Mouse (Mus musculus) cerebellum, adult 2 months (tissue): ENCODE measurements around the gene Syngr1. TPM values are rescaled to one million over a fixed set of nuclear protein-coding genes. Genes with fewer than 3 reads are reported as not detected.
A peak's percentile ranks its signal among the peaks of the same experiment; 100 is the strongest.

Experiments used
- DNase-seq, 2 experiments: peaks; one replicate each; pipeline ENCODE4 v3.0.0; 2021
- H3K27ac ChIP-seq: fragments of 200-500 bp; 2 replicates; pipeline ENCODE4 v1.5.1; 2012; ENCODE audit warnings: low read length, control low read depth, inconsistent platforms; ENCODE audit not compliant: insufficient read depth
- H3K27me3 ChIP-seq: fragments of 200-500 bp; 2 replicates; pipeline ENCODE4 v1.6.1; 2012; ENCODE audit warnings: inconsistent platforms, mild to moderate bottlenecking, low read length, moderate library complexity; ENCODE audit not compliant: control insufficient read depth, insufficient read depth
- H3K4me1 ChIP-seq: fragments of 200-500 bp; 2 replicates; pipeline ENCODE4 v1.6.1; 2011; ENCODE audit warnings: low read length; ENCODE audit not compliant: control insufficient read depth, insufficient read depth
- H3K4me3 ChIP-seq: fragments of 200-500 bp; replicated peaks from 2 replicates; pipeline ENCODE3; 2011; ENCODE audit warnings: mild to moderate bottlenecking, low read depth, low read length, control low read depth; ENCODE audit not compliant: insufficient read depth
- CTCF ChIP-seq: fragments of 200-500 bp; IDR thresholded peaks from 2 replicates; pipeline ENCODE4 v1.5.1; 2011; ENCODE audit warnings: low read depth, mild to moderate bottlenecking, control low read depth, low read length, moderate library complexity, borderline replicate concordance; ENCODE audit not compliant: insufficient read depth
- POLR2A ChIP-seq: fragments of 200-500 bp; IDR thresholded peaks from 2 replicates; pipeline ENCODE4 v1.6.1; 2011; ENCODE audit warnings: low read length, control low read depth, borderline replicate concordance; ENCODE audit not compliant: insufficient read depth
- WGBS: fragments of 180-500 bp; shearing (Covaris S2); methylation state at CpG from one replicate; pipeline ENCODE4 v1.1.7; 2018; 5-methylcytosine and 5-hydroxymethylcytosine counted together
- polyA plus RNA-seq: library from polyadenylated mRNA; depleted of rRNA; stranded (reverse); fragments of >200 nt; gene quantifications from 2 replicates; pipeline ENCODE4 v1.2.3, GENCODE M21; 2012; rRNA removed

Gene Syngr1
- 448 and 455 TPM in 2 replicates for polyA plus RNA-seq

GRCm38 (mm10) chr15:80091121-80091955, at the start of gene Syngr1, which contains the start of gene Rpl3:
TSS of gene Syngr1 (plus strand) at chr15:80091334.
TSS of gene Rpl3 (minus strand) at chr15:80091868.
- WGBS: under 1% methylated on average over 76 of the region's 86 CpGs
- DNase-seq: peak; percentile 86 to 91
- H3K4me1 ChIP-seq: peaks cover 23% of the 10 kb centered on the region
- peak within 1 kb of the TSS; percentile 83 for H3K4me3 ChIP-seq
- peak; percentile 71 for TF ChIP-seq CTCF
- peak; percentile 59; the same call in 1 of the 2 replicates for TF ChIP-seq POLR2A
- peak within 1 kb of the TSS; percentile 98 for H3K27ac ChIP-seq
- H3K27me3 ChIP-seq: no peaks in the 10 kb centered on the region

- Histone ChIP-seq H3K4me1 (no peaks in the 10 kb centered on the region), H3K4me3 (no peak overlapping the region), H3K27me3 (no peaks in the 10 kb centered on the region), H3K27ac (no peak overlapping the region)
- WGBS: 75% methylated on average over 4 of the region's 4 CpGs
- DNase-seq: no peak
- TF ChIP-seq POLR2A (no peak), CTCF (no peak)
Measured at GRCm38 (mm10) chr15:80042152-80042551, 49.0 kb upstream of the Syngr1 start.

DNA sequence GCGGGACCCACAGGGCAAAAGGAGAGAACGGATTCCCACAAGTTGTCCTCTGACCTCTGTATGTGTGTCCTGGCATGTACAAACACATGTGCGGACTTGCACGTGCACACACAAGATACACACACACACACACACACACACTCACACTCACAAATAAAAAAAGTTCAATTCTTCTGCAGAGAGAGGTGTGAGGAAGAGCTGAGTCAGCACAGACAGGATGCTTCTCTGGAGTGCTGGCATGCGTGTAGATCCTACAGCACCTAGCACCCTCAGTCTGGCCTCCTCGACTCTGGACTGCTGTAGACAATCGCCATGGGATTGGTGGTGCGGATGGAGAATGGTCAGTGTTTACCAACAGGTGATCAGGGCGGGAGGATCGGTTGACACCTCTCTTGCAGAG, 46.9 kb upstream of the Syngr1 start:
- WGBS: 92% methylated on average over 10 of the region's 10 CpGs
- H3K27me3 ChIP-seq: no peaks in the 10 kb centered on the region
- no peak overlapping the region for H3K27ac ChIP-seq
- no peaks in the 10 kb centered on the region; the same call in 1 of the 2 replicates for H3K4me1 ChIP-seq
- TF ChIP-seq CTCF (no peak), POLR2A (no peak)
- H3K4me3 ChIP-seq: no peak overlapping the region
- DNase-seq: no peak

- 97% methylated on average over 2 of the region's 2 CpGs for WGBS
- no peak for TF ChIP-seq POLR2A
- no peak for TF ChIP-seq CTCF
- Histone ChIP-seq H3K4me3 (no peak overlapping the region), H3K27me3 (no peaks in the 10 kb centered on the region), H3K4me1 (no peaks in the 10 kb centered on the region; the same call in 1 of the 2 replicates), H3K27ac (no peak overlapping the region)
- DNase-seq: no peak
Measured at GRCm38 (mm10) chr15:80045749-80046148, 45.4 kb upstream of the Syngr1 start.

DNA sequence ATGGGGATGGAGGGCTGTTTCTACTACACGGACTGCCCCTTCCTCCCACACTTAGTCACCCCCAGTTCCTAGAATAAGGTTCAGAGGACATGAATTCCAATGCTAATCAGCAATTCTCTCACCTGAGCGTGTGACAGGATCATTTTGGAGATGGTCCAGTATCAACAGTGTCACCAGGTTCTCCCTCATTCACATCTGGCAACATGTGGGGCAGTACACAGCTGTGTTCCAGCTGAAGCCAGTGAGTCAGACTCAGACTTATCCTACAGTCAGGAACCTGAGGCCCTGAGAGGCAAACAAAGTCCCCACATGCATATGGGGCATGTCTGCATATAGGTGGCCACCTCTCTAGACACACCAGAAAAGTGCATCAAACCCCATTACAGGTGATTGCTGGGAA, 43.9 kb upstream of the Syngr1 start:
- no peak overlapping the region for H3K4me3 ChIP-seq
- TF ChIP-seq CTCF: no peak
- no peak for TF ChIP-seq POLR2A
- no peaks in the 10 kb centered on the region; the same call in 1 of the 2 replicates for H3K4me1 ChIP-seq
- WGBS: 85% methylated on average over 2 of the region's 2 CpGs
- no peak for DNase-seq
- no peaks in the 10 kb centered on the region for H3K27me3 ChIP-seq
- H3K27ac ChIP-seq: no peak overlapping the region

DNA sequence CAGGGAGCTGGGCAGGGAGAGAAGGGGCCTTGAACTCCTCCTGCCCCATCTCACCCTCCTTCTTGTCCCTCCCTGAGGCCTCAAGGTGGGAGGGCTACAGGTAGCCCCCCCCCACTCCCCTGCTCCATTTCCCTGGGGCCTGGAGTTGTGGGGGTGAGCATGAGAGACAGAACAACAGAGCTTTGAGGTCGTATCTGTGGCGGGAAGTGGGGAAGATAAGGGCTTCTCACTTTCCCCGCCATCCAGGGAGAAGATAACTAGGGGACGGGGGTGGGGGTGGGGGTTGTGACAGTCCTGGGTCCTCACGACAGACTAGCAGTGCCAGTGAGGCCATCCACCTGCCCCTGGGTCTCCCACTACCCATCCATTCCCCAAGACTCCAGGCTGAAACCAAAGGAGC, 43.2 kb upstream of the Syngr1 start:
- no peak for DNase-seq
- no peaks in the 10 kb centered on the region; the same call in 1 of the 2 replicates for H3K4me1 ChIP-seq
- TF ChIP-seq POLR2A: no peak
- no peak for TF ChIP-seq CTCF
- H3K27me3 ChIP-seq: no peaks in the 10 kb centered on the region
- no peak overlapping the region for H3K4me3 ChIP-seq
- WGBS: 74% methylated on average over 5 of the region's 5 CpGs
- H3K27ac ChIP-seq: no peak overlapping the region

GRCm38 (mm10) chr15:80050093-80050492, 41.0 kb upstream of the Syngr1 start:
- DNase-seq: no peak
- no peak overlapping the region for H3K27ac ChIP-seq
- TF ChIP-seq CTCF (no peak), POLR2A (no peak)

More at GRCm38 (mm10) chr15:80050093-80050492, 41.0 kb upstream of the Syngr1 start:
- Histone ChIP-seq H3K27me3 (no peaks in the 10 kb centered on the region), H3K4me1 (no peaks in the 10 kb centered on the region; the same call in 1 of the 2 replicates), H3K4me3 (no peak overlapping the region)
- 58% methylated on average over 4 of the region's 4 CpGs for WGBS
